Mouse (Mus musculus): ENCODE measurements at regions not wholly inside any gene's neighbourhood (a gene's known extent, or its start where the extent isn't known, plus 50 kb on each side); places are given as distances from the start of the nearest gene placed in this dataset.

GRCm38 (mm10) chr3:17999789-18000485, 51.7 kb downstream of the Cypt12 start:
- H3K9me3 ChIP-seq (replicated peaks; ENCODE audit: control insufficient read depth, low read length): no peaks in the 10 kb centered on the region
- no peak overlapping the region for H3K4me3 ChIP-seq (ENCODE audit: low read depth, low read length)
- ATAC-seq (replicated peaks; ENCODE audit: insufficient number of reproducible peaks, low FRiP score, low TSS enrichment): 0 out of 2 replicates have a peak, but pooled peaks have one; percentile 22
- no peak overlapping the region for H3K9ac ChIP-seq (ENCODE audit: low read depth, low read length)
- no peaks in the 10 kb centered on the region for H3K27me3 ChIP-seq (ENCODE audit: control insufficient read depth, insufficient read depth, low read length)
- no peaks in the 10 kb centered on the region for H3K36me3 ChIP-seq (ENCODE audit: control insufficient read depth, insufficient read depth, low read length)
- H3K4me1 ChIP-seq (ENCODE audit: control insufficient read depth, insufficient read depth, low read length): no peaks in the 10 kb centered on the region; the same call in 1 of the 2 replicates
- H3K27ac ChIP-seq (ENCODE audit: low read depth, low read length): no peak overlapping the region
- 59% methylated on average over 12 of the region's 12 CpGs for WGBS (ENCODE audit: insufficient replicate concordance)
- H3K4me2 ChIP-seq: no peak overlapping the region
